Mouse (Mus musculus) C2C12 (cell line): ENCODE data around the gene Pld4.

Experiments used
- CTCF ChIP-seq: IDR thresholded peaks from one replicate; pipeline ENCODE4 v1.5.1; 2011; ENCODE audit not compliant: control insufficient read depth, insufficient read depth, insufficient read length
- MAX ChIP-seq: IDR thresholded peaks from one replicate; pipeline ENCODE4 v1.6.1; 2011; ENCODE audit warnings: mild to moderate bottlenecking, control low read depth

- no peak for TF ChIP-seq CTCF
- no peak for TF ChIP-seq MAX
Measured at GRCm38 (mm10) chr12:112767036-112767890, 6.8 kb downstream of the Pld4 start.
